Mouse (Mus musculus) kidney, adult 11 months (tissue): ENCODE measurements around the gene Fam193b.
A peak's percentile ranks its signal among the peaks of the same experiment; 100 is the strongest.
"Not testable (repeated sequence)": the region's sequence is repeated elsewhere in the genome, so short reads cannot be mapped to it uniquely, and the experiment has no call there.

Experiments used
- DNase-seq: peaks from one replicate; pipeline ENCODE4 v3.0.0; 2022

The Fam193b gene

DNA sequence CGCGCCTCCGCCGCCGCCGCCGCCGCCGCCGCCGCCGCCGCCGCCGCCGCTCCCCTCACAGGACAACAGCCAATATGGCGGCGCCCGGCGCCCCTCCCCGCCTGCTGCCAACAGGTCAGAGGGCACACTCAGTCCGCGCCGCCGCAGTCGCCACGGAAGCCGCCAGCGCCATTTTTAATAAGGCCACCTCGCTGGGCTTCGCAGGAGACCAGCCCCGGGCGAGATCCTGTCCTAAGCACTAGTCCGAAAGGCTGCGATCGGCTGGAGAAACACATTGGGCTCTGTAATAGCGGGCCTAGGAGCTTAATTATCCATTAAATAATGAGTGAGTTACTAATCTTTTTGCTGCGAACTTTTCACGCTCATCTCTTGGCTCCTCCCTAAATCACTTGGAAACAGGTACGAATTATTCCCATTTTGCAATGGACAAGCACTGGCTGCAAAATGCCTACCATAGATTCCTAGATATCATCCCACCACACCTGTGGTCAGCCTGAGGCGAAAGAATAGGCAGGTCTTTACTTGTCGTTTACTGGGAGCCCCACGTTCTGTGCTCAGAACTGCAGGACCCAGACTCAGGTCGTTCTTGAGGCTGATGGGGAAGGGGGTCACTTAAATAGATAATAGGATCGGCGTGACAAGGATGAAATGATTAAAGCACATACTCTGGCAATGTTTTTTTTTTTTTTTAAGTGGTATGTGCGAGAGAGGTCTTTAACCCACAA lies at the start of gene Fam193b:
Gene Fam193b, minus strand, starts transcription at position 94 of the 725 bp plus-strand sequence.
- peak; percentile 92 for DNase-seq

DNA sequence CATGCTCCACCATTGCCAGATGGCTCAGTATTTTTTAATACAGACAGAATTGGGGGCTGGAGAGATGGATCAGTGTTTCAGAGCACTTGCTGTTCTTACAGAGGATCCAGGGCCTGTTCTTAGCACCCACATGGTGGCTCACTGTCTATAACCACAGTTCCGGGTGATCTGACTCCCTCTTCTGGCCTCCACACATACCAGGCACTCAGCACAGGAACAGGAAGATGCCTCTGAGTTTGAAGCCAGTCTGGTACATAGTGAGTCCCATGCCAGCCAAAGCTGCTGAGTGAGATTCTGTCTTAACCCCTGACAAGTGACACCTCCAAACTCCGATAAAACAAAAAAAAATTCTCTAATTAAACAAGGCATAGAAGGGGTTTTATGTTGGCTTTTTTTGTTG lies 49.4 kb upstream of the Fam193b start:
- DNase-seq: no peak

DNA sequence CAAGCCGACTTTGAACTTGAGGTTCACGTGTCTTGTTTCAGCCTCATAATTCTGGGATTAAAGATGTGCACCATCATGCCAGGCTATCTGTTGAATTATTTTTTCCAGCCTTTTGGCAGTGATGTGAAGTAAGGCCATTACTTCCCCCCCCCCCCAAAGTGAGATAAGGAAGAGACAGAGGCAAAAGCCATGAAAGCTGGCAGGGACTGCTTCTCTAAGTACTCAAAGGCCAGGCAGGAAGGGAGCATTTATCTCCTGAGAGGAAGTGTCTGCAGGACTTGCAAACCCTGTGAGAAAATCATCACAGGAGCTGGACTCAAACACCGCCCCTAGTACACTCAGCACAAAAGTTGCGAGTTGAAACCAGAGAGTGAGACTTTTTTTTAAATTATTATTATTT lies 48.4 kb upstream of the Fam193b start:
- no peak for DNase-seq

DNA sequence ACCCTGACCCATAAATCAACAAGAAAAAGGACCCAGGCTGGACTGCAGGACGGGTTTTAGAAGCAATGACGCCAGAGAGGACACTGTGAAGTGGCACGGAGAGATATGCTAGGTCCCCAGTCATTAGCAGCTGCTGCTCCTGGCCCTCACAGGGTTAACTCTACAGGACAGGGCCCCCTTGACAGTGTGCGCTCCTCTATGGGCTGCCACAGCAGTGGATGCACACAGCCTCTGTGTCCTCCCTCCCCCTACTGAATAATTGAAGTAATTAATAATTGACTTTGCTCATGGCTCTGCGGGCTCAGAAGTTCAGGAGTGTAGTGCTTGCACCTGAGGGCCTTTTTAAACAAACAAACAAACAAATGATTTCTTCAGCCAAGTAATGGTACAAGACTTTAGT lies 42.6 kb upstream of the Fam193b start:
- no peak for DNase-seq

DNA sequence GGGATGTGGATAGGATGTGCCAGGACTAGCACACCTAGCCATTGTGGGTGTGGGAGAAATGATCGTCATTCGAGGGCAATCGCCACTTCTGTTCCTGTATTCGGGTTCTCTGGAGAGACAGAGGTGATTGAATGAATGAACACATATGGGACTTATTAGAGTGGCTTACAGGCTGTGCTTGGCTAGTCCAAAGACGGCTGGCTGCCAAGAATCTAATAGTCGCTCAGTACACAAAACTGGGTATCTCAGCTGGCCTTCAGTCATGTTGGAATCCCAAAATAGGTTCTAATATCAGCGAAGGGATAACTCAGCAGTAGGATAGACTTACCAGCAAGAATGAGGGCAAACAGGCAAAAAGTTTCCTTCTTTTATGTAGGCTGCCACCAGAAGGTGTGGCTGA lies 41.1 kb upstream of the Fam193b start:
- no peak for DNase-seq

DNA sequence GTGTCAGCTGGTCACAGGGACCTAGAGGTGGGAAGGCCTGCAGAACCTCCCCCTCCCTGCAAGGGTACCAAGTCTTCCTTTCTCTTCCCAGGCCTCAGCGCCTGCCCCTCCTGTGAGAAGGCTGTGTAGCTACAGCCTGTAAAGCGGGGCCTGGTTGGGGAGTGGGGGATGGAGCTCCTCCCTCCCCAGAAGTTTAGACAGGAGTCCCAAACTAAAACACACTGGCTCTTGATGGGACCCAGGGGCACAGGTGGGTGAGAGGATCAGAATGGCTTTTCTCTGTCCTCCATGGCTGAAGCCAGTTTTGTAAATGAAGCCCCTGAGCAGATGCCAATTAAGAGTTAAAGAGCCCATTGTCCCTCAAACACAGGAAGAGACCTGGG lies 36.7 kb upstream of the Fam193b start:
- DNase-seq: no peak

DNA sequence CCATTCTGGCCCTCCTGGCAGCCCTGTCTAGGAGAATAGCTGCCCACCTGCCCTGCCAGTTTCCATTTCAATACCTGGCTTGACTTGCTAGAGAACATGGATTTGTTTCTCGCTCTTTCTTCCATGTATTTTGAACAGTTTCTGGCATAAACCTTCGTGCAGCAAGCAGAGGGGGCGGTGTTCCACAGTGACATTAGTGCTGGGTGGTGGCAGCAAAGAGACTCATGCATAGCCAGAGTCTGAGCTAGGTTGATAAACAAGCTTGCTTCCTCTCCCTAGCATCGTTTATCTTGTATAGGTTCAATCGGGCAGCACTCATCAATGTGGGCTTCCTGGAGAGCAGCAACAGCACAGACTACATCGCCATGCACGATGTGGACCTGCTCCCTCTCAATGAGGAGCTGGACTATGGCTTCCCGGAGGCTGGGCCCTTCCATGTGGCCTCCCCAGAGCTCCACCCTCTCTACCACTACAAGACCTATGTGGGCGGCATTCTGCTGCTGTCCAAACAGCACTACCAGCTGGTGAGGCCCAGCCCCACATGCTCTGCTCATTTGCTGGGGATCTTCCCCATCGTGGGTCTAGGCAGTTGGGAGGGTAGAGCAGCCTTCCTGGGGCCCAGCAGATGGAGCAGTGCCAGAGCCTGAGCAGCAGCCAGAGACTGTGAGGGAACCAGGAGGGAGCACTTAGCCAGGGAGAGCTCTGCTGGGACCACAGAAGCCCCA lies 36.1 kb upstream of the Fam193b start:
- DNase-seq: no peak

DNA sequence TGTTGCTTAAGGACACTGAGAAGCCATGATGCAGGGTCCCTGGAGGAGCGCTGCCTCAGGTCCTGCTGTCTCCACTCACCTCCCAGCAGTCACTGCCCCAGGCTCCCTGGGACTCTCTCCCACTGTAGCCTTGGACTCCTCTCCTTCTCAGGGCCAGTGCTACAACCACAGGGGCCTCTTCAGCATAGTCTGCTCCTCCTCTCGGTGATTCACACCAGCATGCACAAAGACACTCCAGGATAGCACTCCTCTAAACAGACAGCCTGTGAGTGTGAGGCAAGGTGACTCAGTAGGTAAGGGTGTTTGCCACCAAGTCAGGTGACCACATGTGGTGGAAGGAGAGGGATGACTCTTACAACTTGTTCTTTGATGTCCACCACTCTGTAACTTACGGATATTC lies 33.7 kb upstream of the Fam193b start:
- no peak for DNase-seq

DNA sequence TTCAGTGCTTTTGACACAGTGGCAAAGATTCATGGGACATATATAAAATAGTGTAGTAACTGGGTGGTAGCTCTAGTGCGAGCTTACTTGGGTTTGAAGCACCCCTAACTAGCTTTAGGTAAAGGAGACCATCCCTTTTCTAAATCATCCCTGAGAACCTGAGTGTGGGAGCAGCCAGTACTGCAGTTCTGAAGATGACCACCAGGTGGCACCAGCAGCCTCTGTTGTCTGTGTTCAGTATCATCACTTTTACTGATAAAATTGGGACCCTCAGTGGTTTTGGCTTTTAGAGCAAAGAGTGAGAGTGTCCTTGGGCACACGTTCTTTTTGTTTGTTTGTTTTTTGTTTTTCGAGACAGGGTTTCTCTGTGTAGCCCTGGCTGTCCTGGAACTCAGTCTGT lies 30.7 kb upstream of the Fam193b start:
- peak; percentile 49 for DNase-seq

DNA sequence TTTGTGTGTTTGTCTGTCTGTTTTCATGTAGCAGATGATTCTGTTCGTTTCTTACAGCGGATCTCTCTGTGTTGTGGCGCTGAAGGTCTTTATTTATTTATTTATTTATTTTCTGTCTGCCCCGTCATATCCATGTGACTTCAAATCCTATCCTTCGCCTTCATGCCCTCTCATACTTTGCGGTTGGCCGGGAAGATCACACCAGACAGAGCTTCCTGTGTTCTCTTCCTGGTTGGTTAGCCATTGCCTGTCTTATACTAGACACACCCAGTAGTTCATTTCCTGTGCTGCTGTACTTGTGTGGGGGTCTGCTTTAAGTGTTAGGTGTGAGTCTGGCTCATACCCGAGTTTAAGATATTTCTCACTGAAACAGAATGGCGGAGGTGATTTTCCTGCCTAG lies 29.7 kb upstream of the Fam193b start:
- DNase-seq: no peak

DNA sequence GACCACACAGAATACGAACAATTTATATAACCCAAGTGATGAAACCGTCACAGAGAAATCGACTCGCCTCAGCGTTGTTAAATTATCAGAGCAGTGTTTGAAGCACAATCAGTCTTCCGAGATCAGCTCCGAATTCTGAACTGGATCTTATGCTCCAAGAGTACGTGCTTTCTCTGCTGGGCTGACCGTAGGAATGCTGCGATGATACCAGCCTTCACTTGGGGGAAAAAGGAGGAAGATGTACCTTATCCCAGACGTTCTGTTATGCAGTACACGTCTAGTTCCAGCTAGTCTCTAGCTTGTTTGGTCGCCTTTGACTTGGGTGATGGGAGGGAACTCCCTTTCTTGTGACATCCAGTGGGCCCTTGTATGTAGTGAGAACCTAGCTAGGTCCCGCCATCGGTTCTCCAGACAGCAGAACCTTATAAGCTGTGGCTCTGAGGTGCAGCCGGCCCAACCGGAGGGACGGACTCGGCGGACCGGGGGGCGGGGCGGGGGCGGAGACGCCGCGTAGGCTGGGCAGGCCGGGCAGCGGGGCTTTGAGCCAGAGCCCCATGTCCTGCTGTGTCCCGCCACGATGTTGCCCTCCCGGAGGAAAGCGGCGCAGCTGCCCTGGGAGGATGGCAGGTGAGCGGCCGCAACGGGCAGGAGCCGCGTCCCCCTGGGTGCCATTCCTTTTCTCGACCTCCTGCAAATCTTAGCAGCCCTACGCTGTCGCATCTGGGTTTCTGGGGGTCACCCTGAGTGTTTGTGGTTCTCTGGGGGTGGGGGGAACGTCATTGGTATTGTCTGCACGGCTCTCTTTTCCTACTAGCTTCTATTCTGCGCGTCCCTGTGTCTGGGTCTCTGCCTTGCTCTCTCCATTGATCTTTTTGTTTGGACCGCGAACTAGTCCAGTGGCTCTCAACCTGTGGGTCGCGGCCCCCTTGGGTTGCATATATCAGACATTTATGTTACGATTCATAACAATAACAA lies 28.9 kb upstream of the Fam193b start, which contains the start of gene B4galt7:
Gene B4galt7, plus strand, starts transcription at position 331 of the 975 bp plus-strand sequence.
- DNase-seq: peak; percentile 81

DNA sequence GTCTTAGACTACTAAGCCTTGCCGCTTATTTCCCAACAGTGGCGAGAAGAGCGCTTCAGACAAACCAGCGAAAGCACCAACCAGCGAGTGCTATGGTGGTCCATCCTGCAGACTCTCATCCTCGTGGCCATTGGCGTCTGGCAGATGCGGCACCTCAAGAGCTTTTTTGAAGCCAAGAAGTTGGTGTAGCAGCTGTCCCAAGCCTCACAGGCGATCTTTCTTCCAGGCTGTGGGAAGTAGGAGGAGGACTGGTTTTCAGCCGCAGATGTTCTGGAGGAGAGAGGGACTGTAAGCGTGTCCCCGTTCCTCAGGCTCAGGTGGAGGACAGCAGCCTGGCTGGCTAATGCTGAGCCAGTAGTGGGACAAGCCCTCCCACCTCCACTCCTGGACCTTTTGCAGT lies 25.9 kb upstream of the Fam193b start:
- no peak for DNase-seq

DNA sequence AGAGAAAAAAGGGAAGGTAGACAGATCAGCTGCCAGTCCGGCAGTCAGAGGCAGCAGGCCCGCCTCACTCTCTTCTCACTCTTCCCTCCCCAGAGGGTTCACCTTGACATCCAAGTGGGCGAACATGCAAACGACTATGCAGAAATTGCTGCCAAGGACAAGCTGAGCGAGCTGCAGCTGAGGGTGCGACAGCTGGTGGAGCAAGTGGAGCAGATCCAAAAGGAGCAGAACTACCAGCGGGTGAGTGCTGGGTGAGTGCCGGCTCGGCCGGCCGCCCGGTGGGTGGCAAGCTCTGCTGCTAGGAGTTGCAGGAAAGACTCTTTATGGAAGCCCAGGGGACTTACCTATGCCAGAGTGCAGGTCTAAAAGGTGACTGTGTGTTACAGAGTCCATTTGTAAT lies 24.5 kb upstream of the Fam193b start:
- DNase-seq: no peak

DNA sequence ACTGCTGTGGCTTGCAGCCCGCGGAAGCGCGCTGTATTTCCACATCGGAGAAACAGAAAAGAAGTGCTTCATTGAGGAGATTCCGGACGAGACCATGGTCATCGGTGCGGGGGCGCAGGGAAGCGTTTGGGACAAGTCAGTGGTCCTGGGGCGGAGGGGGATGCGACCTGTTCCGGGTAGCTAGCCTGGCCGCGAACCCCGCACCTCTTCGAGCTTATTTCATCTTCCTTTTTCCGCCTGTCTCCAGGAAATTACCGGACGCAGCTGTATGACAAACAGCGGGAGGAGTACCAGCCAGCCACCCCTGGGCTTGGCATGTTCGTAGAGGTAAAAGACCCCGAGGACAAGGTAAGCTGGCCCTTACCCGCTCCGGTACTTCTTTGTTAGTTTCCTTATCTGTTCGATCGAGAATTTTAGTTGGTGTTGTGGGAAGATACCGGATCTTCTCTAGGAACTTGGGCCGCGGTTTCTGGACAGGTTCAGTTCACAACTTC lies 22.4 kb upstream of the Fam193b start:
- DNase-seq: no peak

DNA sequence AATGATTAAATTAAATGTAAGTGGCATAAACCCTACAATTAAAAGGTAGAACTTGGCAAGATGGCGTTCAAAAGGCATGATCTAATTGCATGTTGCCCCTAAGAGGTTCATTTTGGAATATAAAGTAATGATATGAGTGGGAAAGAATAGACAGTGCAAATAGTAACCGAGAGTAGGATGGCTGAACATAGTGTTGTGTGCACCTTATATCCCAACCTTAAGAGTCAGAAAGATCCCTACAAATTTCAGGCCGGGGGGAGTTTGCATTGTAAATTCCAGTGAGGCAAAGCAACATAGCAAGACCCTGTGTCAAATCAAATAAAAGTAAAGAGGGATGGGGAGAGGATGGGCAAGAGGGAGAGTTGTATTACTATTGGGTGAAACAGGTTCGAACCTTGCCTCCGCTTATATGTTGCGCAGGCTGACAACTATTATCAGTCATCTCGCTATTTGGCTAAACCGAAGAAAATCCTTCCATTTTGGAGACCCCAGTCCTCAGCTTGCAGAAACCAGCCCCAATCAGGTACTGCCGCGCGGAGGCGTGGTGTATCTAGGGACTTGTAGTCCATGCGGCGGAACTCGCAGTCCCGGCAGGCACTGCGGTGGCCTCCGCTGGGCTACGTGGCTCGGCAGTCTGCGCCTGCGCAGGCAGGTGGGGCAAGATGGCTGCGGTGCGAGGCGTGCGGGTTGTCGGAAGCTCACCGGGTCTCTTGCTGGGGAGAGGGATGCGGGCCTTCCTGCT lies 21.8 kb upstream of the Fam193b start:
- DNase-seq: peak; percentile 96

DNA sequence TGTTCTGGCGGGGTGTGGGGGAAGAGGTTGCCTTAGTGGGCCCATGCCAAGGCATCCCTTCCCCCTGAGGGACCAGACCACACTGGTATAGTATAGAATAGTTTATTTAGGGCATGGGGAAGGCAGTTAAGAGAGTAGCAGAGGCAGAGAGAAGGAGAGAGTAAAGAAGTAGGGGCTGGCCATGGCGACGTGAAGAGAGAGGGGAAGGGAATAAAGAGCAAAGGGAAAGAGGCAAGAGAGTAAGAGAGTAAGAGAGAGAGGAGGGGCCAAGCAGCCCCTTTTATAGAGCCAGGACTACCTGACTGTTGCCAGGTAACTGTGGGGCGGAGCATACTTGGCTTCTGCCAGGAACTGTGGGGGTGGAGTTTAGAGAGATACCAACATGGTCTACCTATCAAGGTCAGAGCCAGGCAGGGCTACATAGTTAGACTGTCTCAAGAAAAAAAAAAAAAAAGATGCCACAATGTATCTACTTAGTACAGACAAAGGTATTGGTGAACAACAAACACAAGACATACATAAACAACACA lies 21.1 kb upstream of the Fam193b start:
- DNase-seq: peak; percentile 43

DNA sequence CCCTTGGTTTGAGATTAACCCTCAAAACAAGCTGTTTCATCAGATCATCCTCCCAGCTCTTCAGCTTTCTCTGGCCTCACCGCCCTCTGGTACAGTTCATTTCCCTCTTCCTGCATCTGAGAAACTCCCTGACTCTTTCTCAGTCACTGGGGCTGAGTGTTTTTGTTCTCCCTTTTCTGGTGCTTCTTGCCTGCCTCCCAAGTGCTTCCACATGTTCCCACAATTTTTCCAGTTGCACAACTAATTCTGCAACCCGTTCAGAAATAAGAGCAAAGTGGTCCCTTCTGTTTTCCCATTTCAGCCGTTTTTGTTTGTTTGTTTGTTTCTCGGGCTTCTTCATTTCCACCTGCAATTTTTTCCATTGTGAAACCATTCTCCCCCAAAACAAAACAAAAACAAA lies 7.2 kb upstream of the Fam193b start:
- no peak for DNase-seq

DNA sequence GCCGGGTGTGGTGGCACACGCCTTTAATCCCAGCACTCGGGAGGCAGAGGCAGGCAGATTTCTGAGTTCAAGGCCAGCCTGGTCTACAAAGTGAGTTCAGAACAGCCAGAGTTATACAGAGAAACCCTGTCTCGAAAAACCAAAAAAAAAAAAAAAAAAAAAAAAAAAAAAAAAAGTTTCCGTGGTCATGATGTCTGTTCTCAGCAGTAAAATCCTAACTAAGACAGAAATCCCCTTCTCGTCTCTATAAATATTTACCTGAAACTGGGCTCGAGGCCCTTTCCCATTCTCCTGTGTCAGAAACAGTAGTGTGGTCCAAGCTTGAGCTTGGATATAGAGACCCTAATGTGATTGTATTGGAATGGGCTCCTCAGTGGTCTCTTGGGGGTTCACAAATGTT lies 6.0 kb upstream of the Fam193b start:
- DNase-seq: not testable (repeated sequence)

DNA sequence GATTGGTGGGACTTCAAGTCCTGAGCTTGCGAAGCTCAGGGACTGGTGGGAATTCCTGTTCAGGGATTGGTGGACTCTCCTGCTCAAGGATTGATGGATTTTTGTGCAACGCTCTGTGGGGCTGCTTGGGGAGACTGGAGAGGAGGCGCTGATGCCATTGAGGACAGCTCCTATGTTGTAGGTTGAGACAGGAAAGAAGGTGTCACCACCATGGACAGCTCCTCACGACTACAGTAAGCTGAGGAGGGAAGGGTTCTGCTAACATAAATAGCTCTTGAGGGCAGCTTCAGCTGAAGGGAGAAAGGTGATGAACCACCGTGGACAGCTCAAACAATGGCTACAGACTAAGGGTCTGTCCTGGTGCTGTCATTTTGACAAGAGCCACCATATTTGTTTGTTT lies 5.0 kb upstream of the Fam193b start:
- DNase-seq: no peak

DNA sequence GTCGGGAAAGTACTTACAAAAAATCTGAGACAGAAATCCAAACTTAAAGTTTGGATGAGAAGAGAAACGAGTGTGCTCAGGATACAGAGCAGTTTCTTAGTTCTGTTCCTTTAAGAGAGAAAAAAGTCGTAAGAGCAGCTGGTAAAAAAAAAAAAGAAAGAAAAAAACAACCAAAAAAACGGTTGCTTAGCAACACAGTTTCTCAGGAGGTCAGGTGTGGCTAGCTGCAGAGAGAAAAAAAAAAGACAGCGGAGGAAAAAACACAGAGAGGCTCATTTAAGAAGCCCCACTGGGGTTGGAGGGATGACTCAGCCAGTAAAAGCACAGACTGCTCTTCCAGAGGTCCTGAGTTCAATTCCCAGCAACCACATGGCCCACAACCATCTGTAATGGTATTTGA lies 3.4 kb upstream of the Fam193b start:
- DNase-seq: no peak

DNA sequence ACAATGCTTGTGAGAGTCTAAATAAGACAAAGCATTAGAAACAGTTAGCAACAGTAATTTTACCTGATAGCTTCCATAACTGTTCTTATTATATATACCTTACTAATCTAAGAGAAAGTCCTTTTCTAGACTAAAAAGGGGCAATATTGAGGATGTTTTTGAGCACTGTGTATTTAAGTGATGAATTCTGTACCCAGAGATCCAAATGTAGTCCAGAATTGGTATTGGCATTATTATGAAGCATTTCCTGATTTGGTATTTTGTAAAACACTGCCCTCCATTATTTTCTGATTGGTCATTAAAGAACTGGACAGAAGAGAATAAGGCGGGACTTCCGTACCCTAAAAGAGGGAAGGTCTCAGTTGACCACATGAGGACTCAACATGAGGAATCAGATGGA lies 2.5 kb upstream of the Fam193b start, which contains the start of gene Tmed9:
Gene Tmed9, plus strand, starts transcription at position 301 of the 400 bp plus-strand sequence.
- no peak for DNase-seq

DNA sequence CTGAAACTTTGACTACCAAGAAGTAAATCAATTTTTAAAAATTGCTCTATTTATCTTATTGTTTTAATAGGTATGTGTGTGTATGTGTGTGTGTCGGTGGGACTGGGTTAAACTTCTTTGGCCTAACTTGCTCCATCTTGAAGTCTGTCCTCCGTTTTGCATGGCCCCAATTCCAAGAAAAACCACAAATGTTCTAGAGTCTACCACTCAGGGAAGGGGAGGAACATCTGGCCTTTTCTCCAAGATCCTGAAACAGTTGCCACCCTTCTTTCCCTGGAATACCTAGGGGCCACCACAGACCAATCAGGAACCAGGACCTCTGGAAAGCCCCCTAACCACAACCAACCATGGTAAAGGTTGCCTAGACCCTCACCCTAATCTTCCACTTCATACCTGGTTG lies 1.1 kb upstream of the Fam193b start:
- no peak for DNase-seq
